Mouse (Mus musculus): ENCODE data around the gene Glrx3. TPM values are rescaled to one million over a fixed set of nuclear protein-coding genes. Genes with fewer than 3 reads are reported as not detected.

Glrx3 gene
- polyA plus RNA-seq, 1 experiment from 2014 or later, result 328 TPM

DNA sequence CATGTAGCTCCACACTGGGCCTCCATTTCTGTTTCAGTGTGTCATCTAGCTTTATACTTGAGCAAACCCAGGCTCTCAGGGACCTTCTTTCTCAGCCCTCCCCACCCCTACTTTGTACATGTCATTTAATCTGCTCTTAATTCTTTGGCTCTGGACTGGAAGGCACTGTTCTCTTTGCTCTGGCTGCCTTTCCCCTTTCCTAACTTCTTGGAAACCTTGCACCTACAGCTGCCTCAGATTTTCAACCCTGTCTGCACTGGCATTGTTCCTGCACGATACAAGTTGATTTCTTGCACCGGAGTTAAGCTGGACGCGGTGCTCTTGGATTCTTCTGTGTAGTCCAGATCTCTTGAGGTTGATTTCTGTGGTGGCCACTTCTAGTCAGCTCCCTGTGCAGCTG lies 5.5 kb downstream of the Glrx3 start:
- H3K4me2 ChIP-seq (ENCODE audit: low read depth, severe bottlenecking), result no peak overlapping the region
- H3K27ac ChIP-seq (replicated peaks; ENCODE audit: low read depth, low read length), result no peak overlapping the region
- H3K9ac ChIP-seq (ENCODE audit: low read length), result no peak overlapping the region
- peaks cover 6% of the 10 kb centered on the region; the same call in 1 of the 2 replicates for H3K36me3 ChIP-seq (ENCODE audit: control insufficient read depth, insufficient read depth, low read length)
- 95% methylated on average over 4 of the region's 4 CpGs for WGBS
- H3K4me3 ChIP-seq (ENCODE audit: low read depth, low read length), result no peak overlapping the region
- ATAC-seq (ENCODE audit: insufficient number of reproducible peaks, low FRiP score, low TSS enrichment, low read depth), result no peak
- H3K9me3 ChIP-seq (ENCODE audit: control insufficient read depth, low read length), result no peaks in the 10 kb centered on the region
- peaks cover 2% of the 10 kb centered on the region; the same call in 1 of the 2 replicates for H3K4me1 ChIP-seq (ENCODE audit: control insufficient read depth, insufficient read depth, low read length)
- H3K27me3 ChIP-seq (ENCODE audit: control insufficient read depth, insufficient read depth, low read length), result no peaks in the 10 kb centered on the region
- DNase-seq (ENCODE audit: low spot score), result no peak

- ATAC-seq (ENCODE audit: insufficient number of reproducible peaks, low FRiP score, low TSS enrichment, low read depth), result no peak
- Histone ChIP-seq H3K4me1 (ENCODE audit: control insufficient read depth, insufficient read depth, low read length) (0 out of 2 replicates have a peak, but pooled peaks cover 2% of the 10 kb centered on the region), H3K9ac (ENCODE audit: low read length) (no peak overlapping the region), H3K27me3 (ENCODE audit: control insufficient read depth, insufficient read depth, low read length) (no peaks in the 10 kb centered on the region), H3K36me3 (ENCODE audit: control insufficient read depth, insufficient read depth, low read length) (peaks cover 7% of the 10 kb centered on the region; the same call in 1 of the 2 replicates), H3K4me2 (ENCODE audit: low read depth, severe bottlenecking) (no peak overlapping the region), H3K4me3 (ENCODE audit: low read depth, low read length) (no peak overlapping the region), H3K27ac (replicated peaks; ENCODE audit: low read depth, low read length) (no peak overlapping the region), H3K9me3 (ENCODE audit: control insufficient read depth, low read length) (no peaks in the 10 kb centered on the region)
- no peak for DNase-seq (ENCODE audit: low spot score)
- WGBS, result 94% methylated on average over 12 of the region's 12 CpGs
Measured at GRCm38 (mm10) chr7:137445321-137445720, 7.9 kb downstream of the Glrx3 start.

GRCm38 (mm10) chr7:137461396-137461795 lies 24.0 kb downstream of the Glrx3 start:
- Histone ChIP-seq H3K36me3 (ENCODE audit: control insufficient read depth, insufficient read depth, low read length) (peaks cover 2% of the 10 kb centered on the region; the same call in 1 of the 2 replicates), H3K4me3 (ENCODE audit: low read depth, low read length) (no peak overlapping the region), H3K27me3 (ENCODE audit: control insufficient read depth, insufficient read depth, low read length) (no peaks in the 10 kb centered on the region), H3K9ac (ENCODE audit: low read length) (no peak overlapping the region), H3K4me2 (ENCODE audit: low read depth, severe bottlenecking) (no peak overlapping the region), H3K27ac (replicated peaks; ENCODE audit: low read depth, low read length) (no peak overlapping the region), H3K9me3 (ENCODE audit: control insufficient read depth, low read length) (no peaks in the 10 kb centered on the region), H3K4me1 (ENCODE audit: control insufficient read depth, insufficient read depth, low read length) (no peaks in the 10 kb centered on the region)
- ATAC-seq (ENCODE audit: insufficient number of reproducible peaks, low FRiP score, low TSS enrichment, low read depth) (no peak), DNase-seq (ENCODE audit: low spot score) (no peak)
- 46% methylated on average over 5 of the region's 5 CpGs for WGBS

DNA sequence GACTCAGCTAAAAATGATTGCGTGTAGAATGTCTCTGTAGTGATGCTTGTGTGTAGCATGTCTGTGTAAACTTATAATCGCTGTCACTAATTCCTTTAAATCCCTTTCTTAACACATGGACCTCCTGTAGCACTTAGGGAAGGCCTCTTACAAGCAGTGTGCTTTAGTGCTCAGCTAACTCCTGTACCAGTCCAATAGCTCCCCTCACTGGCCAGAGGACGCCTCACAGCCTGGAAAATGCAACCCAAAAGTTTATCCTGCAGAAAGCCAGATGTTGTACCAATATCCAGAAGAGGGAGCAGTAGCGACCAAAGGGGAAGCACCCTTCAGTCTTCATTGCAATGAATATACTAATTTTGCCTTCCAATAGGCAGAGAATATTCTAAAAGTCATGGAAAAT lies 30.8 kb downstream of the Glrx3 start:
- no peak for ATAC-seq (ENCODE audit: insufficient number of reproducible peaks, low FRiP score, low TSS enrichment, low read depth)
- H3K36me3 ChIP-seq (ENCODE audit: control insufficient read depth, insufficient read depth, low read length), result peaks cover 7% of the 10 kb centered on the region; the same call in 1 of the 2 replicates
- H3K27ac ChIP-seq (replicated peaks; ENCODE audit: low read depth, low read length), result no peak overlapping the region
- DNase-seq (ENCODE audit: low spot score), result peak; percentile 64
- no peak overlapping the region for H3K4me2 ChIP-seq (ENCODE audit: low read depth, severe bottlenecking)
- no peak overlapping the region for H3K4me3 ChIP-seq (ENCODE audit: low read depth, low read length)
- H3K27me3 ChIP-seq (ENCODE audit: control insufficient read depth, insufficient read depth, low read length), result no peaks in the 10 kb centered on the region
- no peak overlapping the region for H3K9ac ChIP-seq (ENCODE audit: low read length)
- no peaks in the 10 kb centered on the region for H3K4me1 ChIP-seq (ENCODE audit: control insufficient read depth, insufficient read depth, low read length)
- 81% methylated on average over 4 of the region's 4 CpGs for WGBS
- no peaks in the 10 kb centered on the region for H3K9me3 ChIP-seq (ENCODE audit: control insufficient read depth, low read length)

- H3K27ac ChIP-seq (replicated peaks; ENCODE audit: low read depth, low read length), result no peak overlapping the region
- no peak overlapping the region for H3K9ac ChIP-seq (ENCODE audit: low read length)
- H3K36me3 ChIP-seq (ENCODE audit: control insufficient read depth, insufficient read depth, low read length), result peaks cover 5% of the 10 kb centered on the region; the same call in 1 of the 2 replicates
- H3K4me3 ChIP-seq (ENCODE audit: low read depth, low read length), result no peak overlapping the region
- 58% methylated on average over 7 of the region's 7 CpGs for WGBS
- DNase-seq (ENCODE audit: low spot score) (no peak), ATAC-seq (ENCODE audit: insufficient number of reproducible peaks, low FRiP score, low TSS enrichment, low read depth) (0 out of 2 replicates have a peak, but pooled peaks have one; percentile 54)
- no peak overlapping the region for H3K4me2 ChIP-seq (ENCODE audit: low read depth, severe bottlenecking)
- no peaks in the 10 kb centered on the region for H3K27me3 ChIP-seq (ENCODE audit: control insufficient read depth, insufficient read depth, low read length)
- H3K9me3 ChIP-seq (ENCODE audit: control insufficient read depth, low read length), result no peaks in the 10 kb centered on the region
- no peaks in the 10 kb centered on the region for H3K4me1 ChIP-seq (ENCODE audit: control insufficient read depth, insufficient read depth, low read length)
Measured at GRCm38 (mm10) chr7:137471431-137472120, 34.2 kb downstream of the Glrx3 start.

DNA sequence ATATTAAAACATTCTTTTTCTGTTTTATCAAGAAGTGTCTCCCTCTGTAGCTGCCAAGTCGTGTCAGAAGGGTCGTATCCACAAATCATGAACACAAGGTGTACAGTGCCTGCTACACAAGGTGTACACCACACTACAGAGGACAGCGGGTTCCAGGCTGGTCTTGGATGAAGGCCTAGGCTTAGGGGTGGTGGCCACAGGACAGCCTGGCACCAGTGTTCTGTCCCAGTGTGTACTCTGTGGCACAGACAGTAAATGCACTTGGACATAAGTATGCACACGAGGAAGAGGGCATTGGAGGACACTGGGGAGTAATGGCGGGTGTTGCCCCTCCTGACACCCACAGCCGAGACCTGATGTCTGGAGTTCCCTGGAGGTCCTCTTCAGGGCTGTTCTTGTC lies 34.7 kb downstream of the Glrx3 start:
- Histone ChIP-seq H3K36me3 (ENCODE audit: control insufficient read depth, insufficient read depth, low read length) (peaks cover 5% of the 10 kb centered on the region; the same call in 1 of the 2 replicates), H3K27me3 (ENCODE audit: control insufficient read depth, insufficient read depth, low read length) (no peaks in the 10 kb centered on the region), H3K9me3 (ENCODE audit: control insufficient read depth, low read length) (no peaks in the 10 kb centered on the region), H3K4me3 (ENCODE audit: low read depth, low read length) (no peak overlapping the region), H3K9ac (ENCODE audit: low read length) (no peak overlapping the region), H3K4me1 (ENCODE audit: control insufficient read depth, insufficient read depth, low read length) (no peaks in the 10 kb centered on the region), H3K27ac (replicated peaks; ENCODE audit: low read depth, low read length) (no peak overlapping the region), H3K4me2 (ENCODE audit: low read depth, severe bottlenecking) (no peak overlapping the region)
- ATAC-seq (ENCODE audit: insufficient number of reproducible peaks, low FRiP score, low TSS enrichment, low read depth) (no peak), DNase-seq (ENCODE audit: low spot score) (no peak)
- WGBS, result 82% methylated on average over 6 of the region's 6 CpGs

- no peak overlapping the region for H3K4me3 ChIP-seq (ENCODE audit: low read depth, low read length)
- no peak overlapping the region for H3K27ac ChIP-seq (replicated peaks; ENCODE audit: low read depth, low read length)
Measured at GRCm38 (mm10) chr7:137477950-137478620, 40.7 kb downstream of the Glrx3 start.

GRCm38 (mm10) chr7:137478621-137478982 lies 41.2 kb downstream of the Glrx3 start:
- H3K27ac ChIP-seq (replicated peaks; ENCODE audit: low read depth, low read length), result no peak overlapping the region
- H3K4me3 ChIP-seq (ENCODE audit: low read depth, low read length), result no peak overlapping the region
- WGBS, result 30% methylated on average over 5 of the region's 5 CpGs
- ATAC-seq (ENCODE audit: insufficient number of reproducible peaks, low FRiP score, low TSS enrichment, low read depth), result peak; percentile 37
- no peaks in the 10 kb centered on the region for H3K4me1 ChIP-seq (ENCODE audit: control insufficient read depth, insufficient read depth, low read length)
- no peak overlapping the region for H3K9ac ChIP-seq (ENCODE audit: low read length)
- no peaks in the 10 kb centered on the region for H3K9me3 ChIP-seq (ENCODE audit: control insufficient read depth, low read length)
- H3K4me2 ChIP-seq (ENCODE audit: low read depth, severe bottlenecking), result peak overlapping the region; percentile 31
- no peak for DNase-seq (ENCODE audit: low spot score)
- H3K36me3 ChIP-seq (ENCODE audit: control insufficient read depth, insufficient read depth, low read length), result no peaks in the 10 kb centered on the region
- H3K27me3 ChIP-seq (ENCODE audit: control insufficient read depth, insufficient read depth, low read length), result no peaks in the 10 kb centered on the region

More at GRCm38 (mm10) chr7:137477950-137478620, 40.7 kb downstream of the Glrx3 start:
- peak; percentile 100 for DNase-seq (ENCODE audit: low spot score)
- no peaks in the 10 kb centered on the region for H3K36me3 ChIP-seq (ENCODE audit: control insufficient read depth, insufficient read depth, low read length)
- 15% methylated on average over 30 of the region's 30 CpGs for WGBS
- no peaks in the 10 kb centered on the region for H3K4me1 ChIP-seq (ENCODE audit: control insufficient read depth, insufficient read depth, low read length)
- H3K4me2 ChIP-seq (ENCODE audit: low read depth, severe bottlenecking), result peak overlapping the region; percentile 31
- no peak overlapping the region for H3K9ac ChIP-seq (ENCODE audit: low read length)
- peak; percentile 88 for ATAC-seq (ENCODE audit: insufficient number of reproducible peaks, low FRiP score, low TSS enrichment, low read depth)
- H3K9me3 ChIP-seq (ENCODE audit: control insufficient read depth, low read length), result no peaks in the 10 kb centered on the region
- no peaks in the 10 kb centered on the region for H3K27me3 ChIP-seq (ENCODE audit: control insufficient read depth, insufficient read depth, low read length)

Data from limb, embryonic 11.5 days (tissue).